Mouse (Mus musculus): ENCODE results near the gene Zfp949. TPM values are rescaled to one million over a fixed set of nuclear protein-coding genes. Genes with fewer than 3 reads are reported as not detected.
"Not testable (repeated sequence)": the region's sequence is repeated elsewhere in the genome, so short reads cannot be mapped to it uniquely, and the experiment has no call there.

Gene Zfp949
- total and polyA plus RNA-seq, 3 experiments, result 2.6 to 6.9 (median 6.5) TPM

DNA sequence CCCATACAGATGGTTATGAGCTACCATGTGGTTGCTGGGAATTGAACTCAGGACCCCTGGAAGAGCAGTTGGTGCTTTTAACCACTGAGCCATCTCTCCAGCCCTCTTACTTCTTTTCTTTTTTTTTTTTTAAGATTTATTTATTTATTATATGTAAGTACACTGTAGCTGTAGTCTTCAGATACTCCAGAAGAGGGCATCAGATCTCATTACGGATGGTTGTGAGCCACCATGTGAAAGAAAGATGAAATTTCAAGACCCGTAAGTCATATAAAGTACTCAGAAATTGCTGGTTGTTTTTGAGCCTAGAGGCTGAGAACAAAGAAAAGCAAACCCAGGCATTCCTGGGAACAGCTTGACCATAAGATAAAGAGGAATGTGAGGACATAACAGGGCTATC, 13.7 kb downstream of the Zfp949 start:
- intact Hi-C loops (cut with DNase I); H3K4me1 ChIP-seq (ENCODE audit: control insufficient read depth, insufficient read depth, low read length); DNase-seq; H3K79me2 ChIP-seq (replicated peaks; ENCODE audit: control insufficient read depth, insufficient read depth, low read length); H3K4me3 ChIP-seq; H3K9ac ChIP-seq (ENCODE audit: low read depth, low read length); H3K36me3 ChIP-seq (ENCODE audit: control insufficient read depth, insufficient read depth, low read length); H3K27ac ChIP-seq; H3K27me3 ChIP-seq (ENCODE audit: control insufficient read depth, insufficient read depth, low read length): not testable (repeated sequence)
- TF ChIP-seq CTCF (IDR thresholded peaks at IDR 0.05), result 0 out of 2 replicates have a peak, but pooled peaks have one; percentile 3
- 91% methylated on average over 2 of the region's 2 CpGs for WGBS

- H3K9ac ChIP-seq (ENCODE audit: low read depth, low read length); H3K79me2 ChIP-seq (replicated peaks; ENCODE audit: control insufficient read depth, insufficient read depth, low read length); intact Hi-C loops (cut with DNase I); H3K27me3 ChIP-seq (ENCODE audit: control insufficient read depth, insufficient read depth, low read length); H3K4me3 ChIP-seq; DNase-seq; H3K27ac ChIP-seq; H3K4me1 ChIP-seq (ENCODE audit: control insufficient read depth, insufficient read depth, low read length): not testable (repeated sequence)
- WGBS, result 91% methylated on average over 3 of the region's 3 CpGs
- peaks cover 11% of the 10 kb centered on the region for H3K36me3 ChIP-seq (ENCODE audit: control insufficient read depth, insufficient read depth, low read length)
Observed at GRCm38 (mm10) chr9:88570471-88570870, 22.7 kb downstream of the Zfp949 start.

DNA sequence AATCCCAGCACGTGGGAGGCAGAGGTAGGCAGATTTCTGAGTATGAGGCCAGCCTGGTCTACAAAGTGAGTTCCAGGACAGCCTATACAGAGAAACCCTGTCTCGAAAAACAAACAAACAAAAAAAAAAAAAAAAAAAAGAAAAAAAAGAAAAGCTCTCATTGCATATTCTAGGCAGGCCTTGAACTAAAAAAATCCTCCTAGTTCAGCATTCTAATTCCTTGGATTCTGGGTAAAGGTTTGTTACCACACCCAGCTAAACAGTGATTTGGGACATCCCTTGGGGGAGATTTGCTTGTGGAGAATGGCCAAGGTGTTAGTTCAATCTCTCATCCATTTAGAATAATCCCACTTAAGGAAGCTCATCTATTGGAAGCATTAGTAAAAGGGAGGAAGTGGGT, 32.8 kb downstream of the Zfp949 start, which contains the start of gene Trim43a:
TSS of gene Trim43a (plus strand) at position 301 of the 400 bp plus-strand sequence.
- H3K4me3 ChIP-seq; H3K27me3 ChIP-seq (ENCODE audit: control insufficient read depth, insufficient read depth, low read length); H3K9ac ChIP-seq (ENCODE audit: low read depth, low read length); H3K36me3 ChIP-seq (ENCODE audit: control insufficient read depth, insufficient read depth, low read length); intact Hi-C loops (cut with DNase I); H3K4me1 ChIP-seq (ENCODE audit: control insufficient read depth, insufficient read depth, low read length); H3K27ac ChIP-seq; DNase-seq; H3K79me2 ChIP-seq (replicated peaks; ENCODE audit: control insufficient read depth, insufficient read depth, low read length): not testable (repeated sequence)
- 69% methylated on average over 2 of the region's 2 CpGs for WGBS

- 82% methylated on average over 6 of the region's 6 CpGs for WGBS
- H3K4me1 ChIP-seq (ENCODE audit: control insufficient read depth, insufficient read depth, low read length); DNase-seq; H3K27ac ChIP-seq; H3K79me2 ChIP-seq (replicated peaks; ENCODE audit: control insufficient read depth, insufficient read depth, low read length); intact Hi-C loops (cut with DNase I); H3K36me3 ChIP-seq (ENCODE audit: control insufficient read depth, insufficient read depth, low read length); H3K4me3 ChIP-seq; H3K9ac ChIP-seq (ENCODE audit: low read depth, low read length); H3K27me3 ChIP-seq (ENCODE audit: control insufficient read depth, insufficient read depth, low read length): not testable (repeated sequence)
Observed at GRCm38 (mm10) chr9:88593708-88594107, 45.9 kb downstream of the Zfp949 start.

- H3K27me3 ChIP-seq (ENCODE audit: control insufficient read depth, insufficient read depth, low read length); H3K36me3 ChIP-seq (ENCODE audit: control insufficient read depth, insufficient read depth, low read length); H3K79me2 ChIP-seq (replicated peaks; ENCODE audit: control insufficient read depth, insufficient read depth, low read length); intact Hi-C loops (cut with DNase I); H3K4me1 ChIP-seq (ENCODE audit: control insufficient read depth, insufficient read depth, low read length): not testable (repeated sequence)
- peak overlapping the region; percentile 52 for H3K9ac ChIP-seq (ENCODE audit: low read depth, low read length)
- WGBS, result 2% methylated on average over 47 of the region's 50 CpGs
- DNase-seq, result peak; percentile 100
- TF ChIP-seq CTCF (IDR thresholded peaks at IDR 0.05), result 0 out of 2 replicates have a peak, but pooled peaks have one; percentile 4
- peak; percentile 37; the same call in 1 of the 2 replicates for TF ChIP-seq POLR2A (IDR thresholded peaks at IDR 0.05; ENCODE audit: insufficient read depth, low read depth, low read length)
- H3K4me3 ChIP-seq, result peak overlapping the region; percentile 52
- peak overlapping the region; percentile 71 for H3K27ac ChIP-seq
Observed at GRCm38 (mm10) chr9:88599206-88600162, 51.7 kb downstream of the Zfp949 start.

Other genes starting within 250 kb of the Zfp949 start
- 10 to 100 TPM; 13.4 to 15.5 TPM for gene Nt5e, start 220.8 kb upstream of the Zfp949 start, total RNA-seq (2021)
- 8.1 and 11.1 TPM in 2 replicates for gene Nt5e, start 220.8 kb upstream of the Zfp949 start, polyA plus RNA-seq (2012; rRNA removed)
- 10 to 100 TPM; 21.0 to 22.8 TPM for gene Snx14, start 109.1 kb upstream of the Zfp949 start, total RNA-seq (2021)
- gene Snx14, start 109.1 kb upstream of the Zfp949 start, polyA plus RNA-seq (2012; rRNA removed), result 9.2 and 17.3 TPM in 2 replicates
- gene Gm20537, start 91.4 kb upstream of the Zfp949 start, total RNA-seq (2021), result under 1 TPM in 1 of 2 experiments, not detected in 1; 0.78 TPM
- 0.23 TPM in 1 of 2 replicates, not detected in the other for gene Gm20537, start 91.4 kb upstream of the Zfp949 start, polyA plus RNA-seq (2012; rRNA removed)
- gene Syncrip, start 65.4 kb upstream of the Zfp949 start, total RNA-seq (2021), result 10 to 100 TPM; 60.8 to 64.6 TPM
- 6.6 and 14.3 TPM in 2 replicates for gene Syncrip, start 65.4 kb upstream of the Zfp949 start, polyA plus RNA-seq (2012; rRNA removed)
- gene Trim43a, start 32.9 kb downstream of the Zfp949 start, total RNA-seq (2021), result under 1 TPM in 1 of 2 experiments, not detected in 1; 0.13 TPM
- gene Trim43a, start 32.9 kb downstream of the Zfp949 start, polyA plus RNA-seq (2012; rRNA removed), result 0.09 TPM in 1 of 2 replicates, not detected in the other
- 10 to 100 TPM; 16.8 to 17.0 TPM for gene Mthfsl, start 172.3 kb downstream of the Zfp949 start, total RNA-seq (2021)
- gene Mthfsl, start 172.3 kb downstream of the Zfp949 start, polyA plus RNA-seq (2012; rRNA removed), result 16.4 and 16.7 TPM in 2 replicates
- under 1 TPM; 0.32 to 0.42 TPM for gene Bcl2a1d, start 183.9 kb downstream of the Zfp949 start, total RNA-seq (2021)
- gene Bcl2a1d, start 183.9 kb downstream of the Zfp949 start, polyA plus RNA-seq (2012; rRNA removed), result 0.23 and 0.64 TPM in 2 replicates

Measured in heart, adult 2 months (tissue).